In genomic region chr19:31963147-31963546, GRCm38 (mm10) we compare ENCODE assay signal across 23 mouse cellular contexts.
DNase-seq lines count a peak whose midpoint lies in the region; ATAC-seq and TF ChIP-seq lines count a peak whose summit lies in the region.
"Had no signal": no experiment of that assay in that cellular context is flagged by ENCODE, and none has a peak within 500 bp of the region (broad histone marks: within the 10 kb centered on the region; RNA-seq: fewer than 3 reads in every experiment).

No protein-coding gene starts in this region.

- no peaks in the 10 kb centered on the region for H3K36me3 ChIP-seq in kidney, postnatal 0 days (ENCODE audit: insufficient read depth, low read length)
- H3K36me3 ChIP-seq in macrophage (ENCODE audit: inconsistent target) = no peaks in the 10 kb centered on the region
- no peaks in the 10 kb centered on the region for H3K36me3 ChIP-seq in hindbrain, embryonic 14.5 days (replicated peaks; ENCODE audit: control insufficient read depth, insufficient read depth)
- H3K36me3 ChIP-seq: embryonic facial prominence, embryonic 13.5 days; forebrain, embryonic 12.5 days; heart, embryonic 10.5 days; heart, embryonic 15.5 days had no signal

- H3K79me2 ChIP-seq in macrophage (ENCODE audit: inconsistent target) = no peaks in the 10 kb centered on the region

- DNase-seq in kidney, postnatal 0 days (ENCODE audit: low spot score) = peak; percentile 11
- DNase-seq in kidney, postnatal 36 days = no peak
- DNase-seq in NIH3T3 (ENCODE audit: low read depth) = peak; percentile 6
- DNase-seq in spleen, postnatal 14 days (ENCODE audit: low spot score in 2 of 2) = no peak
- DNase-seq in hindbrain, embryonic 14.5 days (ENCODE audit: low spot score) = no peak
- DNase-seq in gastrocnemius, adult 8-10 months (ENCODE audit: low spot score in 2 of 2) = no peak
- DNase-seq: adrenal gland, postnatal 14 days; cerebellum, adult 11-12 months; cerebellum, adult 9-10 months; cerebellum, postnatal 25 days; gastrocnemius, adult 2 months; gastrocnemius, postnatal 36 days; heart, adult 18-20 months; heart, postnatal 14 days had no signal

- ATAC-seq in kidney, postnatal 0 days (replicated peaks; ENCODE audit: low FRiP score, low read depth) = no peak
- no peak for ATAC-seq in hindbrain, embryonic 14.5 days (ENCODE audit: low FRiP score)
- ATAC-seq: activated CD4-positive, CD25-positive, alpha-beta regulatory T cell, adult 4 months; forebrain, embryonic 16.5 days; hindbrain, embryonic 16.5 days; inflammation-experienced regulatory T-cells, adult 6 months had no signal

- H3K4me3 ChIP-seq in kidney, postnatal 0 days (replicated peaks; ENCODE audit: low read depth, low read length) = no peak overlapping the region
- H3K4me3 ChIP-seq in macrophage (ENCODE audit: inconsistent target) = no peak overlapping the region
- H3K4me3 ChIP-seq in hindbrain, embryonic 14.5 days (replicated peaks; ENCODE audit: low read length) = no peak overlapping the region
- H3K4me3 ChIP-seq: embryonic facial prominence, embryonic 13.5 days; forebrain, embryonic 12.5 days; gastrocnemius, adult 2 months; heart, embryonic 10.5 days; heart, embryonic 15.5 days had no signal

- H3K27ac ChIP-seq in kidney, postnatal 0 days = no peak overlapping the region
- H3K27ac ChIP-seq in macrophage = peak overlapping the region; percentile 47
- no peak overlapping the region for H3K27ac ChIP-seq in hindbrain, embryonic 14.5 days
- H3K27ac ChIP-seq: embryonic facial prominence, embryonic 13.5 days; forebrain, embryonic 12.5 days; gastrocnemius, adult 2 months; heart, embryonic 10.5 days; heart, embryonic 15.5 days had no signal

- H3K9me3 ChIP-seq in kidney, postnatal 0 days (replicated peaks; ENCODE audit: low read length) = no peaks in the 10 kb centered on the region
- H3K9me3 ChIP-seq in hindbrain, embryonic 14.5 days (ENCODE audit: control insufficient read depth, low read length) = no peaks in the 10 kb centered on the region
- H3K9me3 ChIP-seq: embryonic facial prominence, embryonic 13.5 days; forebrain, embryonic 12.5 days; heart, embryonic 10.5 days; heart, embryonic 15.5 days had no signal

- 31% methylated on average over 3 of the region's 3 CpGs for WGBS in kidney, postnatal 0 days
- 3% methylated on average over 3 of the region's 3 CpGs for WGBS in macrophage (ENCODE audit: missing documents)
- WGBS in hindbrain, embryonic 14.5 days = 69% methylated on average over 3 of the region's 3 CpGs

- H3K4me2 ChIP-seq in kidney, postnatal 0 days (ENCODE audit: low read length) = no peak overlapping the region
- no peak overlapping the region for H3K4me2 ChIP-seq in hindbrain, embryonic 14.5 days (replicated peaks)
- H3K4me2 ChIP-seq: embryonic facial prominence, embryonic 13.5 days; forebrain, embryonic 12.5 days; heart, embryonic 15.5 days had no signal

- no peak overlapping the region for H3K9ac ChIP-seq in kidney, postnatal 0 days (ENCODE audit: low read depth, low read length)
- no peak overlapping the region for H3K9ac ChIP-seq in hindbrain, embryonic 14.5 days
- H3K9ac ChIP-seq: embryonic facial prominence, embryonic 13.5 days; forebrain, embryonic 12.5 days; heart, embryonic 15.5 days had no signal

- no peaks in the 10 kb centered on the region for H3K4me1 ChIP-seq in kidney, postnatal 0 days (replicated peaks; ENCODE audit: insufficient read depth, low read length)
- no peaks in the 10 kb centered on the region for H3K4me1 ChIP-seq in hindbrain, embryonic 14.5 days (replicated peaks; ENCODE audit: control insufficient read depth, insufficient read depth, low read length)
- H3K4me1 ChIP-seq: forebrain, embryonic 12.5 days; heart, embryonic 15.5 days had no signal

- TF ChIP-seq CTCF in kidney, postnatal 0 days (IDR thresholded peaks at IDR 0.05; ENCODE audit: low read depth) = no peak

- no peaks in the 10 kb centered on the region for H3K27me3 ChIP-seq in kidney, postnatal 0 days (ENCODE audit: insufficient read depth, low read length)
- H3K27me3 ChIP-seq in hindbrain, embryonic 14.5 days (ENCODE audit: control insufficient read depth, insufficient read depth, low read length) = no peaks in the 10 kb centered on the region
- H3K27me3 ChIP-seq: embryonic facial prominence, embryonic 13.5 days; forebrain, embryonic 12.5 days; heart, embryonic 15.5 days had no signal

Comparison
In these comparisons a context has a peak if more than half of its experiments do, and no peak if none do; other contexts are left out.
1. DNase-seq: peak in kidney, postnatal 0 days (single experiment) and NIH3T3 (single experiment); none in kidney, postnatal 36 days (0 of 2), spleen, postnatal 14 days (0 of 2), hindbrain, embryonic 14.5 days (single experiment) and gastrocnemius, adult 8-10 months (0 of 2).